Comparison of ENCODE assay signal across 24 mouse cellular contexts in the genomic region with DNA sequence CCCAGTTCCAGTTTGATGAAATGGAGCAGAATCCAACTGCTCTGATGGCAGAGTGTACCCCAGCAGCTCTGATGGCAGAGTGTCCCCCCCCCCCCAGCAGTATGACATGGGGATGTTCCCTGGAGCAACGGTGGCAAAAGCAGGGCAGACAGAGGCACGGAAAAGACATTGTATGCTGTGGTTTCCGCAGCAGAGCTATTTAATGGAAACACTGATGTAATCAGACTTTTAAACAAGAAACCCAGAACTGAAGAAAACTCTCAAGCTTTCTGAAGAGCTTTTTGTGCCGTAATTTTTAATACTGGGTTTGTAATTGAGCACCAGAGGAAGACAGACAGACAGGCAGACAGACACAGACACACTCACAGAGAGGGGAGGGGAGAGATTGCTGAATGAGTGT.
"Had no signal": no experiment of that assay in that cellular context is flagged by ENCODE, and none has a peak within 500 bp of the region (broad histone marks: within the 10 kb centered on the region; RNA-seq: fewer than 3 reads in every experiment).

No protein-coding gene starts in this region.

- H3K27me3 ChIP-seq: heart, embryonic 13.5 days; heart, embryonic 15.5 days; intestine, embryonic 15.5 days; limb, embryonic 15.5 days; liver, embryonic 12.5 days had no signal

- DNase-seq: gastrocnemius, postnatal 25 days; heart, adult 2 months; heart, postnatal 14 days; heart, postnatal 4 days; kidney, adult 2 months; kidney, adult 9 months; kidney, postnatal 10 days; kidney, postnatal 25 days; kidney, postnatal 4 days had no signal

- H3K9me3 ChIP-seq: heart, embryonic 13.5 days; heart, embryonic 15.5 days; hindbrain, embryonic 10.5 days; hindbrain, embryonic 12.5 days; intestine, embryonic 15.5 days; limb, embryonic 15.5 days; liver, embryonic 12.5 days had no signal

- H3K9ac ChIP-seq: heart, embryonic 13.5 days; heart, embryonic 15.5 days; hindbrain, embryonic 12.5 days; hindbrain, embryonic 14.5 days; intestine, embryonic 15.5 days; limb, embryonic 15.5 days; liver, embryonic 12.5 days; liver, embryonic 14.5 days had no signal

- H3K4me2 ChIP-seq: heart, embryonic 11.5 days; heart, embryonic 13.5 days; heart, embryonic 15.5 days; hindbrain, embryonic 12.5 days; hindbrain, embryonic 14.5 days; intestine, embryonic 15.5 days; limb, embryonic 15.5 days; liver, embryonic 12.5 days had no signal

- ATAC-seq: hindbrain, embryonic 16.5 days; inflammation-experienced regulatory T-cells, adult 6 months; intestine, embryonic 15.5 days; intestine, postnatal 0 days; liver, embryonic 12.5 days had no signal

- H3K4me3 ChIP-seq: heart, adult 2 months; heart, embryonic 13.5 days; heart, embryonic 15.5 days; hindbrain, embryonic 10.5 days; hindbrain, embryonic 12.5 days; intestine, embryonic 15.5 days; layer of hippocampus, adult 2 months; left cerebral cortex, adult 2 months; limb, embryonic 15.5 days; liver, embryonic 12.5 days had no signal

- H3K4me1 ChIP-seq: heart, embryonic 13.5 days; heart, embryonic 15.5 days; hindbrain, embryonic 12.5 days; intestine, embryonic 15.5 days; liver, embryonic 12.5 days had no signal

- H3K36me3 ChIP-seq: hindbrain, embryonic 10.5 days; hindbrain, embryonic 12.5 days; intestine, embryonic 15.5 days; liver, embryonic 12.5 days had no signal

- H3K27ac ChIP-seq: heart, adult 2 months; heart, embryonic 13.5 days; heart, embryonic 15.5 days; hindbrain, embryonic 10.5 days; hindbrain, embryonic 12.5 days; hindbrain, embryonic 14.5 days; intestine, embryonic 15.5 days; layer of hippocampus, adult 2 months; left cerebral cortex, adult 2 months; limb, embryonic 15.5 days; liver, embryonic 12.5 days; liver, embryonic 14.5 days had no signal
